Mouse (Mus musculus) heart, postnatal 0 days (tissue): ENCODE measurements around the gene Ccdc110.

ENCODE experiments used
- CTCF ChIP-seq: IDR thresholded peaks from 2 replicates; pipeline ENCODE4 v1.5.1; 2016; ENCODE audit warnings: antibody characterized with exemption, control low read depth, low read depth
- EP300 ChIP-seq: IDR thresholded peaks from 2 replicates; pipeline ENCODE4 v1.6.1; 2016; ENCODE audit warnings: antibody characterized with exemption, low read depth

GRCm38 (mm10) chr8:45913707-45914106, 20.7 kb upstream of the Ccdc110 start:
- TF ChIP-seq CTCF = no peak
- TF ChIP-seq EP300 = no peak
